Mouse (Mus musculus) G1E-ER4 (cell line): ENCODE measurements around the gene Agmo. TPM values are rescaled to one million over a fixed set of nuclear protein-coding genes. Genes with fewer than 3 reads are reported as not detected.

ENCODE experiments used
- GATA1 ChIP-seq: IDR thresholded peaks from one replicate; pipeline ENCODE4 v1.8.0; 2012; ENCODE audit warnings: low read length, inconsistent platforms
- polyA plus RNA-seq: library from polyadenylated mRNA; stranded (reverse); fragments of >175 nt; gene quantifications from 2 replicates; pipeline ENCODE4 v1.2.3, GENCODE M21; 2012

Agmo gene
- polyA plus RNA-seq, 1 experiment, result 0.09 TPM

DNA sequence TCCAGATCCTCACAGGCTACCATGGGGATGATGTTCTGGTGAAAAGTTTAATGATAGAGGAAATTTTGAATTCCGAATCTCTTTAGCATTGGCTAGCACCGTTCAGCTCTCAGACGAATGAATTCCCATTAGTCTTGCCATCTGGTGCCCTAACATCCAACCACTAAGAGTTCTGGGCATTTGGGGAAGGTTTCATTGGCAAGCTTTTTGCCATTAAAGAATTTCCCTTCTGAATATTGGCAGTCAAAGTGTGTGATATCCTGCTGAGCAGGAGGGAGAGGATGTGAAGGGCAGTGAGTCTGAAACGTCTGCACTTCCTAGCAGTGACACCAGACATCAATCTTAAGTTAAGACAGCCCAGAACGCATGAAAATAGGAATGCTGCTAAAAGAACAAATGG, 93.5 kb downstream of the Agmo start:
- TF ChIP-seq GATA1, result no peak

GRCm38 (mm10) chr12:37344225-37344624, 102.8 kb downstream of the Agmo start:
- no peak for TF ChIP-seq GATA1

DNA sequence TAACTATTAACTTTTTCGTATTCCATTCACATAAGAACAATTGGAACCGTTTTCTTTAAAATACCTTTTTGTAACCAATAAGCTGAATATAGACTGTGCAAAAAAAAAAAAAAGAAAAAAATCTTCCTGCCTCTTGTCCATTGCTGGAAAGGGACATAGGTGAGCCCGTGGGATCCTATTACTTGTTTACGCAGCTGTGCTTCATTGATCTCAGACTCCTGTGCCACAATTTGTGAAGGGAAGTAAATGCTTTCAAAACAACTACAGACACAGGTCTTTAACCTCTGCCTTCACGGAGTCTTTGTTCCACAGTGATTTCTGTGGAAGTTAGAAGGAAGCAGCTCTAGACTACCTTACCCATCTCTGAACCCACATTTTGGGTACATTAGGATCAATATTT, 104.3 kb downstream of the Agmo start:
- no peak for TF ChIP-seq GATA1

- no peak for TF ChIP-seq GATA1
Measured at GRCm38 (mm10) chr12:37392316-37392715, 150.9 kb downstream of the Agmo start.

GRCm38 (mm10) chr12:37402541-37402940, 161.1 kb downstream of the Agmo start:
- TF ChIP-seq GATA1, result no peak

- no peak for TF ChIP-seq GATA1
Measured at GRCm38 (mm10) chr12:37426350-37426749, 184.9 kb downstream of the Agmo start.

DNA sequence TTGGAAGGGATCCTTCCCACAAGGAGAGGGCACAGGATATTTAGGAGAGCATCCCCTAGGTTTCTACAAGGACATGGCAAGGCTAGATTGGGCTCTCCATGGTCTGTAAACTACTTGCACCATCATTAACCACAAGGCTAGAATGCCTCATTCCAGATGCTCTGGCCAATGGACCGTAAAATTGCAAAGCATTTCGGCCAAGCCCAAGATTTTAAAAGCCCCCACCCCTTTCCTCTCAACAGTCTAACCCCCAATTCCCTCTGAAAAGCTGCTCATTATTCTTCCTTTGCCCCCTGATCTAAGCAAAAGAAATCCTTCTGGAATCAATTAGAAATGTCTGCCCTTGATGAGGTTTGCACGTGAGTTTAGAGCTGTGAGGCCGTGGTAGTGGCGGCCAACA, 185.3 kb downstream of the Agmo start:
- no peak for TF ChIP-seq GATA1

DNA sequence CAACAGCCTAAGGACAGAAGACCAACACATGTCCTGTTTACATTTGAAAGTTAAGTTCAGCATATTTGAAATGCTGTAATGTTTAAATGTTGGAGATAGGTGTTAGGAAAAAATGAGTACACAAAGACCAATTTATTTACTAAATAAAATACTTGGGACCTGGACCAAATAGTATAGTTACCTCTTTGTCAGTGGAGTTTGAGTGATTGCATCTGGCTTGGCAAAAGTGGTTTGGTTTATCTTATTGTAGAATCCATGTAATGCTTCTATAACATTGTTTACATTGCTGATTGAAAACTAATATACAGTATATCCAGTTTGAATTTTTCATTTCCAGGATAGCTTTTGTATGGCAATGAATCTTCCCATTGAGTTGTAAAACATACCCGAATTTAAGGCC, 193.0 kb downstream of the Agmo start:
- no peak for TF ChIP-seq GATA1

DNA sequence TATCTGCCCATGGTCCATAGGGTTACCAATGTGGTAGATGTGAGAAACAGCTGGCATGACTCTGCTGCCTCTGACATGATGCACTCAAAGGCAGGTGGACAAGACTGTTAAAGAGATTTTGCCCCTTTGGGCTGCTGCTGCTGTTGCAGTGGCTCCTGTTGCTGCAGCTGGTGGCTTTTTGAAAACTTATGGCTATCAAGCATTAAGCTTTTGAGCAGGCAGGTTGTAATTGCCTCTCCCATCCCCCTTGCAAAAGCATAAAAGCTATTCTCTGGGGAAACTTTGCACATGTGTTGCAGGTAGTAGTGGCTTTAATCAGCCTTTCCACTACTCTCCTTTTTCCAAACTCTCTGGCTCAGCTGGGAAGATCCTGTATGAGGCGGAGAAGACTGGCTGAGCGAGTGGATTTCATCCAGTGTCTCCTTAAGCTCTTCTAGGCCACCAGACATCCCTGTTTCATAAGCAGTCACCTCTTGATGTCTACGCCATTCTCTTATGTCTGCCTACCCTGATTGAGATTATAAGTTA, 201.1 kb downstream of the Agmo start:
- no peak for TF ChIP-seq GATA1

GRCm38 (mm10) chr12:37445255-37445654, 203.8 kb downstream of the Agmo start:
- no peak for TF ChIP-seq GATA1

DNA sequence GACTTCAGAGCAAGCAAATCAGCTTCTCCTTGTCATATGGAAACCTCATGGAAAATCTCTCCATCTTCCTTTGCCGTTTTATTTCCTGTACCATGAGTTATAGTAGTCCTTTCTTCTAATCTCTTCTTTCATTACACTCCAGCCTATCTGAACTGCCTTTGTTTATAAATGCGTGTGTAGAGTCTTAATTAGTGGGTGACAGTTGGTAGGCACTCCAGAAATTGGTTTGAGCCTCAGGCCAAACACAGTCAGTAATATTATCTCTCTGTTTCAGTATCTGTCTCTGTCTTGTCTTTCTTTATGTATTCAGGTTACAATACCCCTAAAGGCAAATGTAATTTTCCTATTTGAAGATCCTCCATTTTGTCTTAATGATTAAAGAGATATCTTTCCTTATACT, 208.2 kb downstream of the Agmo start:
- TF ChIP-seq GATA1, result no peak

DNA sequence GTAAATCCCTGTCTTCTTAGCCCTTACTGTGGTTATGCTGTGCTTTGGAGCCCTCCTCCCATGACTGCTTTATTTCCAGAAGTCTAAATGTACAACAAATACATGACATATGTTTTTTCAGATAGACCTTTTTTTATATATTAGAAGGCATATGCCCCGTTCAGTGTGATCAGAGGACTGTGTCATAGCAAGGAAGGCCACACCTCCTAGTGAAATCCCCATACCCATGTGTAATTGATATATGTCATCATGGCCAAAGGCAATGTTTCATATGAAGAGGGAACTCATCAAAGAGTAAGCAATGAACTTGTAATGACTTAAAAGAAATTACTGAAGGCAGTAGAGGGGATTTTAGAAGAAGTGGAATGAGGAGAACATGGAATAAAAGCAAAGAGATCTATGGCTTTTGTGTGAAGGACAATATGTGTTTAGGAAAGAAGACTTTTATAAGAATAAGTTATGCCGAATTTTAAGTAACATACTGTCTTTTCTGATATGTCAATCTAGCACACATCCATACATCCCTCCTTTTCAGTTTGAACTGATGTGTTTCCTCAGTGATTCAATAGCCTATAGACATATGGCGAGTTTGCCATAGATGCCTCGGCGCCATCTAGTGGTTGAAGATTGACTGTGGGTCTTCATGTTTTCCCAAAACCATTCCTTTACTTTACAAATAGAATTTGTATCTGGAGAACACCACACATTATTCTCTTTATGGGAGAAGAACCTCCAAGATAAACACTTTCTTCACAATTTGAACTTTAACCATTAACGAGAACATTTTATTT, 209.1 kb downstream of the Agmo start:
- no peak for TF ChIP-seq GATA1

GRCm38 (mm10) chr12:37471631-37472030, 230.2 kb downstream of the Agmo start:
- no peak for TF ChIP-seq GATA1

- TF ChIP-seq GATA1, result no peak
Measured at GRCm38 (mm10) chr12:37476849-37477248, 235.4 kb downstream of the Agmo start.

DNA sequence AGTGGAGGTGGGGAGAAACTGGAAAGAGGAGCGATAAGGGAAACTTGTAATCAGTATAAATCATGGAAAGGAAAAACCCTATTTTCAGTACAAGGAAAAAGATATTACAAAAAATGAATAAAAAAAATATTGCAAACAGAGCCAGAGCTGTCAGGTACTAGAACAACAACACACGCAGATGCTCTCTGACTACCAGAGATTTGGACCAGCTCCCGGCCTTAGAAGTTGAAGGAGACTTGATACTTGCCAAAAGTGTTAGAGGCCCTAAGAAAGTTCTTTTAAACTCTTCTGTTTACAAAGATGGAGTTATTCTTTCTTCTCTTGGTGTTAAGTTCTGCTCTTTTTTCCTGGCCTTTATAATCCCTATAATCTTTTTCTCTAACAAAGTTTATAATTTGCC, 246.6 kb downstream of the Agmo start:
- no peak for TF ChIP-seq GATA1

DNA sequence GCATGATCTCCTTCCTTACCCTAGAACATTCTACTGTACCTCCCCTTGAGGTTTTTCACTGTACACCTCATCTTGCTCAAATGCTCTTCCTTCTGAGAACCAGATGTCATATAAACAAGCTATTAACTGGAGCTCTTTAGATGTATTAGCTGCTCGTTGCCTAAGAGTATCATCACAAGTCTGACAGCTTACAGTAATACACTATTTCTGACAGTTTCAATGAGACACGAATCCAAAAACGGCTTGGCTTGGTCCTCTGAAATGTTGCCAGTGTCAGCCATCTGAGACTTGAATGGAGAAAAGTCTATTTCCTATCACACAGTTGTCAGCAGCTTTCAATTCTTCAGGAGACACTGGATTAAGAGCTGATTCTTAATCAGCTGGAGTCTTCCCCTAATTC, 257.4 kb downstream of the Agmo start:
- TF ChIP-seq GATA1, result no peak

DNA sequence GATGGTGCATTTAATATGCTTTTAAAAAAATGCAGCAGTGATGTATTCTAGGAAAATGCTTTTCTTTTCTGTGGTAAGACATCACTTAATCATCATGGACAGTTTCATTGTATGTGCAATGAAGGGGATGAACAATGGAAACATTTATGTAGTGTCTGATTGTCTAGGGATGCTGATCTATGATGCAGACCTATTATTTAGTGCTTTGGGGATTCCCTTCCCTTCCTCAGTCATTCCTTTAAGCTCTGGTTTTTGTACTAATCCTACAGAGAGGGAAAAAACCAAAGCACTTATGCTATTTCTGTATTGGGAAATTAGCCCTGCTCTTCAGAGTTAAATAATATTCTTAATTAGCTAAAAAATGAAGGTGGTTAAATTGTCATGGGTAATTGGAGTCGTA, 266.0 kb downstream of the Agmo start:
- TF ChIP-seq GATA1, result no peak
